Mouse (Mus musculus) heart, postnatal 14 days (tissue): ENCODE results near the gene Vasp. TPM values are rescaled to one million over a fixed set of nuclear protein-coding genes. Genes with fewer than 3 reads are reported as not detected.

ENCODE experiments used
- DNase-seq, 2 experiments: peaks; one replicate each; pipeline ENCODE4 v3.0.0; 2021 to 2022
- intact Hi-C: fragments of 180-260 bp; cut with DNase I; formaldehyde crosslinking; loops from one replicate; pipeline ENCODE4 v1.15.1; 2025
- total RNA-seq, 2 experiments: library from RNA; stranded (reverse); gene quantifications; 2 replicates each; pipeline ENCODE4 v1.2.3; 2021

Gene Vasp
- total RNA-seq, 2 experiments from 2014 or later = 55.7 to 59.1 TPM

GRCm38 (mm10) chr7:19217492-19217891 lies 54.1 kb downstream of the Vasp start:
- intact Hi-C loops = no loop called here
- DNase-seq = no peak

- DNase-seq = no peak
- intact Hi-C loops = no loop called here
Observed at GRCm38 (mm10) chr7:19214940-19215339, 56.7 kb downstream of the Vasp start.

DNA sequence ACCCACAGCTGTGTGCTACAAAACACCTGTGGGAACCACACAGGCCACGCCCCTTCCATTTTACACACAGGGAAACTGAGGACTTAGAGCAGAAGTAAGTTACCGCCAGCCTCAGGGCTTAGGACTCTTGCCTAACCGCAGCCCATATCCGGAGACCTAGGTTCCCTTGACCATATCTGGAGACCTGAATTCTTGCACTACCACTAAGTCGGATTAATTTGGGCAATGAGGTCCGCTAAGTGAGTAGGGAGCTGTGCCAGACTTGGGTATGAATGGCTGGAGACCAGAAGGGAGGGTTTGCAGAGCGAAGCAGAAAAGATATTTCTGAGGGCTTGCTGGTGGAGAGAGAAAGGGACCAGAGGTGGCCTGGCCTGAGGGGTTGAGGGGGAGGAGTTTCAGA lies 57.2 kb downstream of the Vasp start:
- intact Hi-C loops = no loop called here
- no peak for DNase-seq

DNA sequence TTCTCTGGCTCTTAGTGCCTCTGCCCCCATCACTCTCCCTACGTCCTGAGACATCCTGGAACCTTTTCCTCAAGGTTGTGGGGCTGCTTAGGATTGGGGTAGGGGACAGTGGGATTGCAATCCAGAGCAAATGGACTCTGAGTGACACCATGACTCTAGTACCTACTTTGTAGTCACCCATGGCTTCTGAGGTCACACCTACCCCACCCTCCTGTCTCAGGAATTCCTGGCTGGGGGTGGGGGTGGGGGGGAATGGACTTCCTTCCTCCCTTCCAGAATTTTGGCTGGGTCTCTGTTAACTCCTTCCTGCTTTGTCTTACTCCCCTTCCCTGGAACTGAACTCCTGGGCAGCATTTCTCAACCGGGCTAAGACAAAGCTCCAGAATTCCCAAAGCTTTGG lies 58.2 kb downstream of the Vasp start:
- intact Hi-C loops = no loop called here

GRCm38 (mm10) chr7:19211996-19212755 lies 59.4 kb downstream of the Vasp start, which contains the start of gene Gpr4:
Gene Gpr4 (plus strand): TSS chr7:19212538.
- intact Hi-C loops = no loop called here
- DNase-seq = peak; percentile 68 to 71

More for the DNA sequence above, 58.2 kb downstream of the Vasp start:
- DNase-seq = no peak

DNA sequence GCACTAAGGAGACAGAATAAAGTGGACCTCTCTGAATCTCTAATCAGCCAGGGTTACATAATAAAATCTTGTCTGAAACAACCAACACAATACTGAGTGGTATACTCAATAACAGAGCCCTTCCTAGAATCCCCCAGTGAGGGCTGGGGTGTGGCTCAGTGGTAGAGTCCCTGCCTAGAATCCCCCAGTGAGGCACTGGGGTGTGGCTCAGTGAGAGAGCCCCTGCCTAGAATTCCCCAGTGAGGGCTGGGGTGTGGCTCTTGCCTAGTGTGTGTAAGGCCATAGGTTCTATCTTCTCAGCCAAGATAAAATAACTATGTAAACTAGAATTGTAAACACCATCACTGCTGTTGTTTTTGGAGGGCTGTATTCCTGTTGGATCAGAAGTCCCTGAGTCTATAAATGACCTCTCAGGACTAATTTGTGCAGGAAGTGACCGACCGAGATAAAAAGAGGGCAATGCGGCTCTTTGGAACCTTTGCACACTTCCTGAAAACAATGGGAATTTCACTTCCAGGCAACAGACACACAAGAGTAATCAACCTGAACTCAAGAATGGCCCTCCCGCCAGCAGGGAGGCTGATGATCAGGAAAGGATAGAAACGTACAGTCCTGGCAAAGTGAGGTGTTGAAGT lies 60.5 kb downstream of the Vasp start:
- DNase-seq = no peak
- intact Hi-C loops = no loop called here

GRCm38 (mm10) chr7:19210010-19210409 lies 61.6 kb downstream of the Vasp start:
- intact Hi-C loops = no loop called here
- no peak for DNase-seq

GRCm38 (mm10) chr7:19209494-19209893 lies 62.1 kb downstream of the Vasp start:
- intact Hi-C loops = loop anchor here (2.0 to 10.0 kb wide), 3 partner anchors 31 to 145 kb away; no protein-coding TSS in a partner anchor
- no peak for DNase-seq

- intact Hi-C loops = loop anchor here (2.0 to 10.0 kb wide), 3 partner anchors 30 to 144 kb away; no protein-coding TSS in a partner anchor
- DNase-seq = peak; percentile 57 to 73
Observed at GRCm38 (mm10) chr7:19208944-19209472, 62.6 kb downstream of the Vasp start.

DNA sequence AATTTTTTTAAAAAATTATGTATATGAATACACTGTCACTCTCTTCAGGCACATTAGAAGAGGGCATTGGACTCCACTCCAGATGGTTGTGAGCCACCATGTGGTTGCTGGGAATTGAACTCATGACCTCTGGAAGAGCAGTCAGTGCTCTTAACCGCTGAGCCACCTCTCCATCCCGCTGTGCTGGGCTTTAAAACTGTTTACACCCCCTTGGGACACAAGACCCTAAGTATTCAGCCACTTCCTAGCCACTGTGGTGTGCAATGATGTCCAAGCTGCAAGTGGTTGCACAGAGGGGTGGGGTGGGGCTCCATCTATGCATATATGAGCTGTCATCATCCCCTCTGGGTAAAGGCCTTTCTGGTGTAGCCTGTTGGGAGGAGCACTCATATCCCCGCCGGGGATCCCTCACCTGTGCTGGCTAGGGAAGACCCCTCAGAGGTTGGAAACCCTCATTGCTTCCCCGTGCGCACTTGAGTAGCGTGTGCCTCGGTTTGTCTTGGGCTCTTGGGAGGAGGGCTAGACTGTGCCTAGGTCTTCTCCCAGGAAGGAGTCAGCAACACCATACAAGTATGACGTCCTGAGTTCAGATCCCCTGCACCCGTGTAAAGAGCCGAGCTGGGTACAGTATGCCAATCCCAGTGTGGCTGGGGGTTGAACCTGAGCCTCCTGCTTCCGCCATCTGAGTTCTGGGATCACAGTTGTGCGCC lies 63.3 kb downstream of the Vasp start:
- intact Hi-C loops = loop anchor here (2.0 to 10.0 kb wide), 3 partner anchors 30 to 144 kb away; no protein-coding TSS in a partner anchor
- DNase-seq = no peak

Other genes with a start within 250 kb of the Vasp start
- gene Foxa3, start 248.3 kb downstream of the Vasp start, total RNA-seq = not detected
- 10 to 100 TPM; 64.6 to 66.5 TPM for gene Sympk, start 247.4 kb downstream of the Vasp start, total RNA-seq
- not detected for gene Rsph6a, start 217.1 kb downstream of the Vasp start, total RNA-seq
- 10 to 100 TPM; 42.1 to 45.1 TPM for gene Dmwd, start 195.6 kb downstream of the Vasp start, total RNA-seq
- 100 to 1,000 TPM; 473 to 516 TPM for gene Dmpk, start 188.0 kb downstream of the Vasp start, total RNA-seq
- gene Six5, start 177.2 kb downstream of the Vasp start, total RNA-seq = 1 to 10 TPM; 9.0 to 9.1 TPM
- gene Gm4969, start 153.4 kb downstream of the Vasp start, total RNA-seq = under 1 TPM in 1 of 2 experiments, not detected in 1; 0.12 TPM
- 1 to 10 TPM; 5.7 to 6.6 TPM for gene Fbxo46, start 152.0 kb downstream of the Vasp start, total RNA-seq
- gene Qpctl, start 122.5 kb downstream of the Vasp start, total RNA-seq = 1 to 10 TPM; 5.9 to 6.1 TPM
- gene Snrpd2, start 122.1 kb downstream of the Vasp start, total RNA-seq = 10 to 100 TPM; 62.8 to 70.8 TPM
- gene Gipr, start 105.7 kb downstream of the Vasp start, total RNA-seq = under 1 TPM; 0.37 to 0.55 TPM
- gene Eml2, start 95.4 kb downstream of the Vasp start, total RNA-seq = 10 to 100 TPM; 37.9 to 43.0 TPM
- 10 to 100 TPM in 1 of 2 experiments, 1 to 10 TPM in 1; 9.9 to 11.2 TPM for gene Gpr4, start 59.3 kb downstream of the Vasp start, total RNA-seq
- 10 to 100 TPM; 54.8 to 58.3 TPM for gene Opa3, start 43.5 kb downstream of the Vasp start, total RNA-seq
- gene Ppm1n, start 8.2 kb upstream of the Vasp start, total RNA-seq = not detected
- gene Rtn2, start 10.8 kb upstream of the Vasp start, total RNA-seq = 100 to 1,000 TPM; 106 to 122 TPM
- gene Fosb, start 38.2 kb upstream of the Vasp start, total RNA-seq = 1 to 10 TPM in 1 of 2 experiments, under 1 TPM in 1; 0.60 to 1.2 TPM
- gene Ercc1, start 73.0 kb upstream of the Vasp start, total RNA-seq = 10 to 100 TPM; 41.1 to 48.0 TPM
- gene Cd3eap, start 87.7 kb upstream of the Vasp start, total RNA-seq = 1 to 10 TPM; 6.5 to 9.4 TPM
- 10 to 100 TPM; 25.0 to 28.4 TPM for gene Ppp1r13l, start 87.9 kb upstream of the Vasp start, total RNA-seq
- gene Ercc2, start 110.2 kb upstream of the Vasp start, total RNA-seq = 10 to 100 TPM; 12.4 to 15.7 TPM
- gene Klc3, start 132.3 kb upstream of the Vasp start, total RNA-seq = under 1 TPM; 0.45 to 0.63 TPM
- gene Ckm, start 133.0 kb upstream of the Vasp start, total RNA-seq = 1,000 to 10,000 TPM; 3,946 to 4,137 TPM
- gene Mark4, start 187.0 kb upstream of the Vasp start, total RNA-seq = 10 to 100 TPM; 23.3 to 25.0 TPM
- 1 to 10 TPM in 1 of 2 experiments, under 1 TPM in 1; 0.79 to 1.1 TPM for gene Exoc3l2, start 191.5 kb upstream of the Vasp start, total RNA-seq
- gene Bloc1s3, start 236.6 kb upstream of the Vasp start, total RNA-seq = 1 to 10 TPM; 2.0 to 2.2 TPM
- 10 to 100 TPM; 48.9 to 49.6 TPM for gene Trappc6a, start 236.6 kb upstream of the Vasp start, total RNA-seq
- gene Nkpd1, start 246.0 kb upstream of the Vasp start, total RNA-seq = not detected